Mouse (Mus musculus): ENCODE measurements around the gene Lhpp.

Lhpp gene

DNA sequence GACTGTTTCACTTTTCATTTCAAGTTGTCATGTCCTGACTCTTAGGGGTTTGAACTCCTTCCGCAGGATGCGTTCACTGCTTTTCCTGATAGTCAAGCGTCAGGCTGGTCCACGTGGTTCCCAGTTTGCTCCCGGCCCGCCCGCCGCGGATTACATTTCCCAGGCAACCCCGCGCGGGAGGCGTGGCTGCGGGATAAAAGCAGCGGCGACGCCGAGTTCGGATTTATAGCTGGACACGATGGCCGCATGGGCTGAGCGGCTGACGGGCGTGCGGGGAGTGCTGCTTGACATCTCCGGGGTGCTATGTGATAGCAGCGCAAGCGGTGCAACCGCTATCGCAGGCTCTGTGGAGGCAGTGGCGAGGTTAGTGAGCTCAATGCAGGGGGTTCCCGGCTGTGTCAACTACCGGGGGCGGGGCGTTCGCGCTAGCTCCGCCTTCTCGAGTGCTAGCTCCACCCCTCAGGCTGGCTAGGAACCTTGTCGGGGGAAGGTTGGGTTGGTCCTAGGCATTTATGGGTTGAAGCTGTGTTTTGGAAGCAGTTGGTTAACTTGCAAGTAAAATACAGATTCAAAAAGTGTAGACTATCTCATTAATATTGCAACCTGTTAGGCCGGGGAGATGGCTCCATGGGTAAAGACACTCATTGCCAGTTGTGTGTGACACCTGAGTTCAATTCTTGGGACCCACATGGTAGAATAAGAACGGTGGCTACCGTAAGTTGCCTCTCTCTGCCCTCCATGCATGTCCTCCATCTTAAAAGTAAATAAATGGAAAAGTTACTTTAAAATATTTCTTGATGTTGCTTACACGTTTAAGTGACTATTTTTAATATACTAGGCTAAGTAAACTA is at the start of gene Lhpp:
Gene Lhpp (plus strand): TSS at position 171 of the 851 bp plus-strand sequence.
- peak; percentile 79 for DNase-seq

DNA sequence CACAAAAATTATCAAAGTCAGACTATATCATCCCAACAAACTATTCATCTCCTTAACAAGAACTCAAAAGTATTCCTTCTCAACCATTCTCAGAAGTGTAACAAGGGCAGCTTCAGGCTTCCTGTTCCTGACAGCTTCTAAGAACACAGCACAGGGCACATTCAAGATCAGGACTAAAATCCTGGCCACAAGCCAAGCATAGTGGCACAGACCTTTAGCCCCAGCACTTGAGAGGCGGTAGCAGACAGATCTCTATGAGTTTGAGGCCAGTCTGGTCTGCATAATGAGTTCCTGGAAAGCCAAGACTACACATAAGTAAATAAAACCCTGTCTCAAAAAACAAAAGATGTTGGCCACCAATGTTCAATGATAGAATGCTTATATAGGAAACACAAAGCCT is 44.6 kb upstream of the Lhpp start:
- DNase-seq, result no peak

DNA sequence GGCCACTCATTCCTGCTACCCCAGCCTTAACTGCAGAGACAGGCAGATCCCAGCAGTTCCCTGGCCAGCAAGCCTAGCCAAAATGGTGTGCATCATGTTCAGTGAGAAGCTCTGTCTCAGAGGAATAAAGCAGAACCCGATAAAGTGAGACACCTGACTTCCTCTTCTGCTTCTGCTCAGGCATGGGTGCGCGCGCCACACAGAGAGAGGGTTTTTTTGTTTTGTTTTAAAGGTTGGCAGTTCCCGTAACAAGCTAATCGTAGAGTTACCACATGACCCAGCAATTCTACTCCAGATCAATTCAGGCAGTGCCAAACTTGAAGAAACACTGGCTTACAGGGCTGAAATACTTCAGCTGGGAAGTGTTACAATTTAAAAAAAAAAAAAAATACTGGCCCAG is 41.6 kb upstream of the Lhpp start:
- DNase-seq, result no peak

DNA sequence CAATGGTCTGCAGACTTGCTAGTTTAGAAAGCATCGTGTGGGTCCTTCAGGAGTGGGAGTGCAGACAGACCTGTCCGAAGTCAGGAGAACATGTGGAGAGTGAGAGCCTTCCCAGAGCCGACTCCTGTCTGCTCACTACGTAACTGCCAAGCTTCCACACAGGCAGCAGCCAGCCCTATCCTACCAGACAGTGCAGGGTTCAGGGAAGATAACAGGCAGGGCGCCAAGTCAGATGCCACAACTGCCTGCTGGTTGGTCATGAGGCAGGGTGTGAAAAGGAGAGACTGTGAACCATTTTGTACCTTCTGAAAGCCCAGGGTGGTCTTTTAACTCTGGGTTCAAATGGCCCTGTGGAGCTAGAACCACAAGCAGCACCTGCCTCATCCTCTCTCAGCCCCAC is 40.4 kb upstream of the Lhpp start:
- no peak for DNase-seq

DNA sequence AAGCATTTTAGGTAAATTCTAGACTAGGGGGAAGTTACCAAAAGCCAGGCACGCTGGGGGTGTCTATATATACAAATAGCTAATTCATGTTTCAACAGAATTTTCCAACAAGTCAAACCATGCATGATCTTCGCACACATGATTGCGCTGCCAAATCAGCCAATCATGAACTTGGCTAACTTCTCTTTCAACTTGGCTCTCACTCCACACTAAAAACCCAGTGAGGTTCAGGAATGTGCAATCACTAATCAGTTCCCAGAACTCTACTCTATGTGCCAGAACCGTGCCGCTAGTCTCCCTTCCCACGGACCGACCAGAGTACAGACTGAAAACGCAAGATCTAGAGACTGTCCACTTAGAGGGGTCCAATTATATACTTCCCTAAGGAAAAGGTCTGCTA is 39.0 kb upstream of the Lhpp start:
- no peak for DNase-seq

DNA sequence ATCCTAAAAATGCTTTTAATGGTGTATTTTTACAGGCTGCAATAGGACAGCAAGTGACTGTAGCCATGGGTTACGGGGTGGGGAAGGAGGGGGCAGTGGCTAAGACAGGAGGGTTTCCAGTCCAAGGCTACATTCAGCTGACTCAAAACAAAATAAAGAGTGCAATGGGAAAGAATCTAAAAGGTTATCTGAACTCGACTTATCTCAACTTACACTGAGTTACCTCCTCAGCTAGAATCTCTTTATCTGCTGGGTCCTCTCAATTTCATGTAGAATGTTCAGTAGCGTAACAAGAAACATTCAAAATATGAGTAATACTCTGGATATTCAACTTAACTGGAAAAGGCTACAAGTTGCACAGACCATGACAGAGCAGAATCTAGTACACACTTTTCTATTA is 37.7 kb upstream of the Lhpp start:
- no peak for DNase-seq

DNA sequence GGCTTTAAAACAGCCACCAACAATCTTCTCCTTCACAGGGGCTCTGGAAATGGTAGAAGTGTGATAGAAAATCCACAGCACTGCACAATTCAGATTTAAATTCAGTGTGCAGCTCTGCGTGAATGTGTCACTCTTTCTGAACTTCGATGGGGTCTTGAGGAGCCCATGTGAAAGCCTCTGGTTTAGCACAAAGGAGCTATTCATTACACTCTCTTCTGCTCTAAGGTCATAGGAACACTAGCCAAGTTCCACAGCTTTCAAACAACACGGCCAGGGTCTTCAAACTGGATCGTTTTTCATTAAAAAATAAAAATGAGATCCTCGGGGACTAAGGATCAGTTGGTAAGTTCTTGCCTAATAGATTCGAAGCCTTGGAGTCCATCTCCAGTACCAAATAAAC is 37.2 kb upstream of the Lhpp start:
- no peak for DNase-seq

DNA sequence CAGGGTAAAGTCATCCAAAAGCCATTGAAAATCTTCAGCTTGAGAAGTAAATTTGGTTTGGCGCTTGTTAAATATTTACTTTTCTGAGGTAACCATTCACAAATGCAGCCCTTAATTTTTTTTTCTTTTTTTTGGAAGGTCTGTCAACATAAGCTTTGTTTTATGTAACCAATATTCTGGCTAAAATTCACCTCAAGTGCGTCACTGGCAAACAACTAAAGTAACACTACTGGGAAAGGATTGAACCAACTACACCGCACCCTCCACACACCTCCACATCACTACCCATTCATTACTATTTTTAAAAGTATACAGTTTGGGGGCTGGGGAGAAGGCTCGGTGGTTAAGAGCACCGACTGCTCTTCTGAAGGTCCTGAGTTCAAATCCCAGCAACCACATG is 35.8 kb upstream of the Lhpp start:
- no peak for DNase-seq

DNA sequence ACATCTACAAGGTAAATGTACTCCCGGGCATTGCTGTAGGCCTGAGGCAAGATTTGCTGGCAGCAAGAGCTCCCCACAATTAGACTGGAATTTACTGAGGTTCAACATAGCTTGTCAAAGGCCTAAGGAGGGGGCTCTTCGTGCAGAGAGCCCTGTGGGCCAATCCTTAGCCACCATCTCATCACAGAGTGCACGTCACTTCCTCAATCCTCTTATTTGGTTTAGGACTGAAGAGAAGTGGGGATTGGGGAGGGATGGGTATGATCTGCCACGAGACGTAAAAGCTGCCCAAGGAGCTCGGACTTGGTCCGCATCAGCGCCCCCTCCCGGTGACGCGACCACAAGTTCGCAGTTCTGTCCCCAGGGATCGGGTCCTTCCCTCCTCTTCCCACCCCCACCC is 34.8 kb upstream of the Lhpp start:
- DNase-seq, result peak; percentile 92

DNA sequence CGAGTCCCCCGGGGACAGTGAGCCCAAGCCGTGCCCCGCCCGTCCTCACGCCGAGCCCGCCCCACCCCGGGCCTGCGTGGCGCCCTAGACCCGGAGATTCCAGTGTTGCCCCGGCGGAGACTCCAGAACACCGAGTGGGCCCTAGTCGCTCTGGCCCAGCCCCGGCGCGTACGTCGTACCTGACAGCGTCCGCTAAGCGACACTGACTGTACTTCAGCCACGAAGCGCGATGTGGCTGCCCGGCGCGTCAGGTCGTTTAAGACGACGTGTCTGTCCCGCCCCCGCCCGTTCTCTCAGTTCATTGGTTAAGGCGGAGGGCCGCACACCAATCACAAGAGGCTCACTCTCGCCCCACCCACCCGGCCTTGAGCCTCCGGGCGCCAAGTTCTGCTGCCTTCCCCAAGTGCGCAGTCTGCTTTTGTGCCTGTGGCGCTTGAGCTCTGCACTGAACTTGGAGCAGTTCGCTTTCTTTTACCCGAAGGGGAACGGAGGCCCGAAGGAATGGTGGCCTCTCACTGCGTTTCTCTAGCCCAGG is 34.3 kb upstream of the Lhpp start, which contains the start of gene Oat:
Gene Oat (minus strand): TSS at position 283 of the 535 bp plus-strand sequence.
- peak; percentile 92 for DNase-seq

DNA sequence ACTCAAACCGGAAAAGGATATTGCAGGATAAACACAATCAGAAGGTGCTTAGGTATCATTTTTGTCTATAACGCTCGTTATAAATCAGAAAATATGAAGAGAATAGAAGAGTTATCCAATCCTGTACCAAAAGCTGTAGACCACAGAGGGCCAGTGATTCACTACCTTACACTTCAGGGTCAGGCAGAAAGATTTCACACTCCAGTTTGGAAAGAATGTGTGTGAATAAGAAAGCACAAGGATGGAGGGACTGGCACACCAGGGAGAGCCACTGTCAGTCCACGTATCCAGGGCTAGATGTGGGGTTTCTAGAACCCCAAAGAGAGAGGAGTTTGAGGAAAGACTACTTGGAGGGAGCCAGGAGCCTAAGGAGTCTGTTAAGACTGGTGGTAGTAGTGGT is 33.5 kb upstream of the Lhpp start:
- no peak for DNase-seq

DNA sequence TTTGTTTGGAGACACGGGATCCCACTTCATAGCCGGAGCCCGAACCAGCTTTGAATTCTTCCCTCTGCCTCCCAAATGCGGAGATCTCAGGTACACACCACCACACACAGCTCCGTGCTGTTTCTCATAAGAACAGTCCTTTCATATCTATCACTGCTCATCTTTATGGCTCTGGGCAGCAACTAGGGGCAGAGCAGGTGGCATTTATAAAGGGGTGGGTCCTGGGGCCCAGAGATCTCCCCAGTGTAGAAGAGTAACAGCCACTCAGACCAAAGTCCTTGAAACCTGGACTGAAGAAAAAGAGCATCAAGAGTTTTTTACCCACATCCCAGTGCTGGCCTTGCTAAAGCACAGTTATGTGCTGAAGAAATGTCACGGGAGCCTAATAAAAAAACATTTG is 29.9 kb upstream of the Lhpp start:
- DNase-seq, result no peak

DNA sequence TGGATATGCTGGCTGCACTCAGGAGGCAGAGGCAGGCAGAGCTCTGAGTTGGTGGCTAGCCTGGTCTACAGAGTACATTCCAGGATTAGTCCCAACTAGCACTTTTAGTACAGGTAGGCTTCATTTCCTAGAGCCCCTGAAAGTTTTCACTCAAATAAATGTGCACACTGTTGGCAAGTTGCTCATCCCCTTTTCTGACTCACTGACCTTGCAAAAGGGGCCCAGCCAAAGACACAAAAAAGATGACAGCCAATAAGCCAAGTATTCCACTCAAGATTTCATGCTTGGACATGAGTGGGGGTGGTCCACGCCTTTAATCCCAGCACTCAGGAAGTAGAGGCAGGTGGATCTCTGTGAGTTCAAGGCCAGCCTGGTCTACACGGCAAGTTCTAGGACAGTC is 29.0 kb upstream of the Lhpp start:
- no peak for DNase-seq

DNA sequence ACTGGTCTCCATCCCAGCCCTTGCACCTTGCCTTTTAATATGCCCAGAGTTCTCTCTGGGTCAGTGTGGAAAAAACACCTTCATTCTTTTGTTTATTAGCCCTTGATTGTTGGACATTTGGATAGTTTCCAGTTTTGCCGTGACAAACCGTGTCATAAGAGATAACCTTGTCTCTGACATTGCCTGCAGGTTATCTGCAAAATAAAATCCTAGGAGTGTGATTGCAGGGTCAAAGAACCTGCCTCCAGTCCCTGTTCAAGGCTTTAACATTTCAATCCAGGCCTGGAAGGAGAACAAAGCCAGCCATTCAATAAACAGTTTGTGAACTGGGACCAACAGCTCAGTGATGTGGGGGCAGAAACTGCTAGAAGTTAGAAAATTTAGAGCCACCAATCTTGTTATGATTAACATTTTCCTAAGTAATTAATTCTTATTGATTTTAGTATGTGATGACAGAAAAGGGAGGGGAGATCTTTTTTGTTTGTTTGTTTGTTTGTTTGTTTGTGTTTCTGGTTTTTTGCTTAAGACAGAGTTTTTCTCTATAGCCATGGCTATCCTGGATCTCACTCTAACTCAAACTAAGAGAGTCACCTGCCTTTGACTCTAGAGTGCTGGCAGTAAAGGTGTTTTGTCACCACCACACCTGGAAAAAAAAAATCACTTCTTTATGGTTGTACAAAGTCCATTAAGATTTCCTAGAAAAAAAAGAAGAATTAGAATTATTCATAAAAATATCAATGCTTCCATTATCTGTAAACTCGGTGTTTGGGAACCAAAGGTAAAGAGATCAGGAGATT is 24.5 kb upstream of the Lhpp start:
- no peak for DNase-seq

DNA sequence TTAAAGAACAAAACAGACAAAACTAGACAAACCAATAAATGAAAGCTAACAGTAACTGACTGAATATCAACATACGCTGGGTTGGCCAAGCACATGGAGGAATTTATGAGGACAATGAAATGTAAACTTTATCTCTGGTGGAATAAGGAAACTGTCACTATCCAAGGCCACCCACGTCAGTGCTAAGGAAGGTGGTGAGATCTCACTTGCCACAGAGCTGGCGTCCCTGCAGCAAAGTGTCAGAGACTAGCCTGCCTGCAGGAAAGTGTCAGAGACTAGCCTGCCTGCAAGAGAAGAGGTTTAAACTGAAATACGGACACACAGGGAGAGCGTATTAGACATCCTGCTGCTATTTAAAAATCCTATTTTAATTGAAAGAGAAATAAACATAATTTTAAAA is 23.3 kb upstream of the Lhpp start:
- no peak for DNase-seq

DNA sequence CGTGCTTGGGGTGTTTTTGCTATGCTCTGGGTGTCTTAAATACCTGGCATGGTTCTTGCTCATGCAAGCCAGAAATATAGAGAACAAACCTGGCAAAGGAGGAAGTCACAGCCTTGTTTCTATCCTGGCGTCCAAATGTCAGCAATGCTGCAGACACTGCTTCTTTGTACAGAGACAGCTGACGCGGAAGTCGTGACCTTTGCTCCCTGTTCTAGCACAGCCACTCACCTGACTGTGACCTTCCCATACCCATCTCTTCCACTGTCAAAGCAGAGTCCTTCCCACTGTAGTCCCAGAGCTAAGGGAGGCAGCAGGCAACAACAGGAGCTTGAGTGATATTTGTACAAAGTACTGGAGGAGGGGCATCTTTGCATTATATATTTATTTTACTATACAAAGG is 20.8 kb upstream of the Lhpp start:
- no peak for DNase-seq

DNA sequence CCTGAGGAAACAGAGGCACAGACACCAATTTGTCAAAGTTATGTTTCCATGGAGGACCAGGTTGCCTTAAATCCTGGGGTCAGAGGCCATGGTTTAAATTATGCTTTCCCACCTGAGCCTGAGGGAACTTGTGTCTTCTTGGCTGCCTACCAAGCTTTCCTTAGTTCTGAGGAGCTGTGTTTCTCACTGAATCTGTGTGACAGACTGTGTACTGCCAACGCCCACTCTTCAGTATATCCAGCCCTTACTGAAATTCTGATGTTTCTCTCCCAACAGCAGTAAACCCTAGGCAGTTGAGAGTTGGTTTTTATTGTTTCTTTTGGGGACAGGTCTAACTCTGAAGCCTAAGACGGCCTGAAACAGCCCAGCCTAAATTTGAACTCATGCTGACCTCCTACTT is 16.7 kb upstream of the Lhpp start:
- no peak for DNase-seq

DNA sequence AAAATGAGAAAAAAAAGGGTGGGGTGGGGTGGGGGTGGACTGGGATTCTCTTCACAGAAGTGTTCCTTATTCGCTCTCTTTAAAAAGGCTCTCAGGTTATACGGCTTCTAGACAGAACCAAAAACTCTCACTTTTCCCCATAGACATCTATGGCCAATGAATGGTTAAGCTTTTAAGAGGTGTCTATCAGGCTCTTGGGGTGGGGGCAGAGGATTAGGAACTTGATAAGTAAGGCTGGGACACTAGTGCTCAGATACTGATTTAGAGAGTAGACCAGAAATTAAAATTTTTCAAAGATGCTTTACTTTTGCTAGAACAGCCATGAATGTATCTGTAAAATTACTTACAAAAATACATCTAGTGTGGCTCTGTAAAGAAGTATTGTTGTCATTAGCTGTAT is 16.1 kb upstream of the Lhpp start:
- DNase-seq, result no peak

DNA sequence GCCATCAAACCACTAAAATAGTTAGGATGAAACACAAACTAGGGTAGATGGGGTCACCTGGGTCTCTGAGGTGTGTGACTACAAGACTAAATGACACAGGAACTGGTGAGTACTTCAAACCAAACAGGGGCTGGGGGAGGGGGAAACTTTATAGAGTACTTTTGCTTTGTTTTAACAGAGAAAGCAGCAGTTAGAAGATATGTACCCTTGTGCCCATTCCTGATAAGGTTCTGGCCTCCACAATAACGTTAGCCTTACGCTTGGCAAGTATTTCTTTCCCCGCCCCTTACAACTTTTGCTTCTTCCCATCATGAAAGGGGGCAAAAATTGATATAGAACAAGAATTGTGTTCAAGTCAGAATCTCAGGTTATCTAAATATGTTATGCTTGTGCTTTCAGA is 14.7 kb upstream of the Lhpp start:
- DNase-seq, result no peak

DNA sequence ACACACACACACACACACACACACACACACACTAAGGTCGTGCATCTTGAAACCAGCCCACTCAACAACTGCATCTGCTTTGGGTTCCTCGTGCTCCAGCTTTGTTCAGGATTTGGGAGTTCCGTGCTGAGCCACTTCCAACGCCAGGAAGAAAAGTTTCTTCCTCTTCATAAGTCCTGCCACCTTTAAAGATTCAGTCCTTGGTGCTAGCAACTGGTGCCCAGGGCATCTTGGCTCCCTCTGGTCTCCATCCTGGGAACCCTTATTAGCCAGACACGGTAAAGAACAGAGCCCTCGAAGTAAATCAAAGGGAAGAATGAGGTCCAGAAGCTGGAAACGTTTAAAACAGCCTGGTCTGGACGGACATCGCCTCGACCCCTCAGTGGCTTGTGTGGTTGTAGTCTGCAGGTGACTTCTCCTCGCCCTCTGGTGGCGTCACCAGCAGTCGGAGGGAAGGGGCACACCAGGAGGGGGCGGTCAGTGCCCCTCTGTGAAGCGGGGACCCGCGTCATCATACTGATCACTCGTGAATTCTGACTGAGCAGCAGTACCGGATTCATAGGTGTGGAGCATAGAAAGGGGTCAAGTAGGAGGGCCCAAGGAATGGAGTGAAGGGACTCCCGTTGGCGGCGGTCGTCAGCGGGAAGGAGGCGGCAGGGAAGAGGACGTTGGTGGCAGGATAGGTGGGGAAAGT is 13.7 kb upstream of the Lhpp start:
- DNase-seq, result no peak

DNA sequence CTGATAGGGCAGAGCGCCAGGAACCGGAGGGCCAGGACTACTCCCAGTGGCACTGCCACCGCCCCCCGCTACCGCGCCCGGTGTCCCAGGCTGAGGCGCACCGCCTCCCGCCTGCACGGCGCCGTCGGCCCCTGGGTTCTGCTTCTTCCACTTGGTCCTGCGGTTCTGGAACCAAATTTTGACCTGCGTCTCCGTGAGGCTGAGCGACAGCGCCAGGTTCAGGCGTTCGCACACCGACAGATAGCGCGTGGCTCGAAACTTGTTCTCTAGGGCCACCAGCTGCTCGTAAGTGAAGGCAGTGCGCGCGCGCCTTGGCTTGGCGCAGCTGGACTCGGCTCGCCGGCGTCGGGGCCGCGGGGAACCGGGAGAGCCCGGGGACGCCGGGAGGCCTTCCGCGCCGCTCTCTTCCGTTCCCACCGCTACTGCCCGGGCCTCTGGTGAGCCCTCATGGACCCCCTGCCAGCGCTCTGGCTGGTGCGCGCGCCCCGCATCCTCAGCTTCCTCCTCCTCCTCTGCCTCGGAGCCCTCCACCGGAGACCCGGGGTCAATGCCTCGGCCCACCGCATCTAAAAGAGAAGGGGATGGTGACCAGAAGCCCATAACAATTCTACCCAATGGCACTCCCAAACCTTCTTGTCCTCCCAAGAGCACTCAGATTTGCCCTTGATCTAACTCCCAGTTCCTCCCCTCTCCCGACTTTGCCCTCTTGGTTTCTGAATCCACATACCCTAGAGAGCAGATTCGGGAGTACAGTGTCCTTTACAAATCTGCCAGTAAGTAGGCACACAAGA is 13.0 kb upstream of the Lhpp start:
- no peak for DNase-seq

Measured in right cerebral cortex, postnatal 4 days (tissue).